ENCODE assay signal across 26 mouse cellular contexts in the genomic region with DNA sequence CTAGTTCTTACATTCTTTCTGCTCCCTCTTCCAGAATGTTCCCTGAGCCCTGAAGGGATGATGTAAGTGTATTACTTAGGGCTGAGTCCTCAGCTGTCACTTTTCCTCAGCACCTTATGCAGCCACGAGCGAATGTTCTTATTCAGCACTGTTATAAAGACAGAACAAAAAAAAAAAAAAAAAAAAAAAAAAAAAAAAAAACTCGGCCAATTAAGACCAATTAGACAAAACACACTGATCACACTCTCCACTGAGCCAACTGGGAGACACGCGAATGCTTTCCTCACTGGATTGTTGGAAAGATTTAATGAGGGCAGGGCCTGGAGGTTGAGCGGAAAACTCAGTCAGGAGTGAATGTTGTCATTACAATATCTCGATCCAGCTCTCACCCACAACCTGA.
DNase-seq lines count a peak whose midpoint lies in the region; ATAC-seq and TF ChIP-seq lines count a peak whose summit lies in the region.
"Had no signal": no experiment of that assay in that cellular context is flagged by ENCODE, and none has a peak within 500 bp of the region (broad histone marks: within the 10 kb centered on the region; RNA-seq: fewer than 3 reads in every experiment).

No protein-coding gene starts in this region.

- no peaks in the 10 kb centered on the region for H3K4me1 ChIP-seq in hindbrain, postnatal 0 days (ENCODE audit: insufficient read depth, low read length)
- H3K4me1 ChIP-seq in hindbrain, embryonic 14.5 days (replicated peaks; ENCODE audit: control insufficient read depth, insufficient read depth, low read length), result peaks cover 8% of the 10 kb centered on the region; the same call in 1 of the 2 replicates
- H3K4me1 ChIP-seq in ES-E14 (ENCODE audit: control insufficient read depth in 2 of 2, insufficient read depth in 2 of 2, low read length in 2 of 2, poor library complexity in 1 of 2), result no peaks in the 10 kb centered on the region
- H3K4me1 ChIP-seq in forebrain, embryonic 13.5 days, result peaks cover 34% of the 10 kb centered on the region

- H3K36me3 ChIP-seq in hindbrain, postnatal 0 days (ENCODE audit: insufficient read depth, low read length), result no peaks in the 10 kb centered on the region
- H3K36me3 ChIP-seq in hindbrain, embryonic 14.5 days (replicated peaks; ENCODE audit: control insufficient read depth, insufficient read depth), result no peaks in the 10 kb centered on the region
- no peaks in the 10 kb centered on the region for H3K36me3 ChIP-seq in ES-E14 (ENCODE audit: control insufficient read depth, insufficient read depth, low read length, poor library complexity, severe bottlenecking)
- H3K36me3 ChIP-seq in forebrain, embryonic 13.5 days (ENCODE audit: poor library complexity, severe bottlenecking), result no peaks in the 10 kb centered on the region
- H3K36me3 ChIP-seq: heart, embryonic 10.5 days; hindbrain, embryonic 12.5 days; limb, embryonic 13.5 days; lung, embryonic 15.5 days; midbrain, embryonic 13.5 days had no signal

- H3K27ac ChIP-seq in hindbrain, postnatal 0 days, result no peak overlapping the region
- H3K27ac ChIP-seq in hindbrain, embryonic 14.5 days, result no peak overlapping the region
- H3K27ac ChIP-seq in ES-E14 (ENCODE audit: insufficient read depth, low read depth, low read length, poor library complexity, severe bottlenecking), result no peak overlapping the region
- H3K27ac ChIP-seq in forebrain, embryonic 13.5 days, result peak overlapping the region; percentile 1; the same call in 1 of the 2 replicates
- H3K27ac ChIP-seq: heart, embryonic 10.5 days; hindbrain, embryonic 12.5 days; limb, embryonic 13.5 days; lung, embryonic 15.5 days; midbrain, embryonic 13.5 days had no signal

- in situ Hi-C loops in ES-E14 (cut with MboI; ENCODE audit: low sequenced_read_pairs in 2 of 2, unreplicated experiment in 2 of 2), result no loop called here

- H3K9me3 ChIP-seq in hindbrain, postnatal 0 days (ENCODE audit: low read length), result no peaks in the 10 kb centered on the region
- H3K9me3 ChIP-seq in hindbrain, embryonic 14.5 days (ENCODE audit: control insufficient read depth, low read length), result no peaks in the 10 kb centered on the region
- H3K9me3 ChIP-seq in ES-E14 (ENCODE audit: control insufficient read depth, insufficient read depth, low read depth, low read length), result no peaks in the 10 kb centered on the region
- H3K9me3 ChIP-seq in forebrain, embryonic 13.5 days (replicated peaks), result no peaks in the 10 kb centered on the region
- H3K9me3 ChIP-seq: heart, embryonic 10.5 days; hindbrain, embryonic 12.5 days; limb, embryonic 13.5 days; lung, embryonic 15.5 days; midbrain, embryonic 13.5 days had no signal

- DNase-seq in hindbrain, postnatal 0 days (ENCODE audit: low spot score), result no peak
- DNase-seq in hindbrain, embryonic 14.5 days (ENCODE audit: low spot score), result no peak
- no peak for DNase-seq in ES-E14 (ENCODE audit: low read depth, low spot score)
- peak; percentile 66 for DNase-seq in retina, embryonic 14.5 days (ENCODE audit: low spot score)
- DNase-seq in spleen, adult 12 weeks (ENCODE audit: low spot score), result no peak
- DNase-seq in testis, postnatal 14 days (ENCODE audit: low spot score), result no peak
- DNase-seq: adrenal gland, adult 2 months; adrenal gland, postnatal 36 days; cerebellum, adult 2 months; cerebellum, postnatal 14 days; gastrocnemius, postnatal 14 days; heart, postnatal 36 days; kidney, adult 8-10 months; kidney, postnatal 10 days; right cerebral cortex, postnatal 4 days had no signal

- no peak for TF ChIP-seq CTCF in hindbrain, postnatal 0 days (IDR thresholded peaks at IDR 0.05; ENCODE audit: low read depth)

- ATAC-seq in hindbrain, postnatal 0 days, result 0 out of 2 replicates have a peak, but pooled peaks have one; percentile 21
- no peak for ATAC-seq in hindbrain, embryonic 14.5 days (ENCODE audit: low FRiP score)
- peak; percentile 73 for ATAC-seq in forebrain, embryonic 13.5 days
- ATAC-seq: activated CD4-positive, CD25-positive, alpha-beta regulatory T cell, adult 4 months; inflammation-experienced regulatory T-cells, adult 6 months; midbrain, embryonic 13.5 days had no signal

- WGBS in hindbrain, postnatal 0 days, result 56% methylated on average over 7 of the region's 7 CpGs
- 73% methylated on average over 7 of the region's 7 CpGs for WGBS in hindbrain, embryonic 14.5 days
- 26% methylated on average over 7 of the region's 7 CpGs for WGBS in forebrain, embryonic 13.5 days

- no peak overlapping the region for H3K4me2 ChIP-seq in hindbrain, postnatal 0 days (ENCODE audit: low read depth, low read length)
- no peak overlapping the region for H3K4me2 ChIP-seq in hindbrain, embryonic 14.5 days (replicated peaks)
- H3K4me2 ChIP-seq in forebrain, embryonic 13.5 days, result 0 out of 2 replicates have a peak overlapping the region, but pooled peaks have one; percentile 3
- H3K4me2 ChIP-seq: hindbrain, embryonic 12.5 days; limb, embryonic 13.5 days; liver, embryonic 11.5 days; lung, embryonic 15.5 days; midbrain, embryonic 13.5 days had no signal

- no peak overlapping the region for H3K4me3 ChIP-seq in hindbrain, postnatal 0 days (ENCODE audit: low read length)
- H3K4me3 ChIP-seq in hindbrain, embryonic 14.5 days (replicated peaks; ENCODE audit: low read length), result no peak overlapping the region
- H3K4me3 ChIP-seq in ES-E14 (ENCODE audit: insufficient read depth in 1 of 2, low read depth in 1 of 2, low read length in 2 of 2, poor library complexity in 1 of 2, severe bottlenecking in 1 of 2), result no peak overlapping the region
- no peak overlapping the region for H3K4me3 ChIP-seq in forebrain, embryonic 13.5 days
- H3K4me3 ChIP-seq: erythroblast, embryonic 14.5 days; heart, embryonic 10.5 days; hindbrain, embryonic 12.5 days; limb, embryonic 13.5 days; lung, embryonic 15.5 days; megakaryocyte, embryonic 14.5 days; midbrain, embryonic 13.5 days had no signal

- H3K27me3 ChIP-seq in hindbrain, postnatal 0 days (ENCODE audit: insufficient read depth, low read length), result no peaks in the 10 kb centered on the region
- H3K27me3 ChIP-seq in hindbrain, embryonic 14.5 days (ENCODE audit: control insufficient read depth, insufficient read depth, low read length), result no peaks in the 10 kb centered on the region
- H3K27me3 ChIP-seq in forebrain, embryonic 13.5 days, result peaks cover 11% of the 10 kb centered on the region
- H3K27me3 ChIP-seq: hindbrain, embryonic 12.5 days; limb, embryonic 13.5 days; lung, embryonic 15.5 days; midbrain, embryonic 13.5 days had no signal

- no peak overlapping the region for H3K9ac ChIP-seq in hindbrain, postnatal 0 days (replicated peaks; ENCODE audit: low read length)
- H3K9ac ChIP-seq in hindbrain, embryonic 14.5 days, result no peak overlapping the region
- no peak overlapping the region for H3K9ac ChIP-seq in ES-E14 (ENCODE audit: insufficient read depth, low read depth, low read length, poor library complexity, severe bottlenecking)
- H3K9ac ChIP-seq in forebrain, embryonic 13.5 days, result no peak overlapping the region
- H3K9ac ChIP-seq: hindbrain, embryonic 12.5 days; limb, embryonic 13.5 days; lung, embryonic 15.5 days; midbrain, embryonic 13.5 days had no signal

TF ChIP-seq in ES-E14, 5 proteins besides CTCF, POLR2A, EP300 and RAD21:
- no peak for TF ChIP-seq HCFC1 (IDR thresholded peaks at IDR 0.05; ENCODE audit: borderline replicate concordance, insufficient read depth, low read length)
- no peak for TF ChIP-seq CHD2 (IDR thresholded peaks at IDR 0.05; ENCODE audit: low read depth, low read length)
- 0 out of 2 replicates have a peak, but pooled peaks have one; percentile 8 for TF ChIP-seq ZNF384 (IDR thresholded peaks at IDR 0.05; ENCODE audit: low read depth, low read length)
- no peak for TF ChIP-seq MAFK (IDR thresholded peaks at IDR 0.05; ENCODE audit: insufficient read depth, low read depth, low read length)
TF ChIP-seq in ES-E14: peak in this region for 1.
